Mouse (Mus musculus) G1E (cell line): ENCODE measurements around the gene Prelid3b.

Source experiments
- CTCF ChIP-seq: IDR thresholded peaks from 2 replicates; pipeline ENCODE4 v1.5.1; 2012; ENCODE audit warnings: low read depth, low read length, inconsistent platforms, mixed read lengths
- POLR2AphosphoS5 ChIP-seq: IDR thresholded peaks from 2 replicates; pipeline ENCODE4 v1.6.1; 2012; ENCODE audit warnings: low read depth, low read length, inconsistent platforms; ENCODE audit not compliant: insufficient replicate concordance

DNA sequence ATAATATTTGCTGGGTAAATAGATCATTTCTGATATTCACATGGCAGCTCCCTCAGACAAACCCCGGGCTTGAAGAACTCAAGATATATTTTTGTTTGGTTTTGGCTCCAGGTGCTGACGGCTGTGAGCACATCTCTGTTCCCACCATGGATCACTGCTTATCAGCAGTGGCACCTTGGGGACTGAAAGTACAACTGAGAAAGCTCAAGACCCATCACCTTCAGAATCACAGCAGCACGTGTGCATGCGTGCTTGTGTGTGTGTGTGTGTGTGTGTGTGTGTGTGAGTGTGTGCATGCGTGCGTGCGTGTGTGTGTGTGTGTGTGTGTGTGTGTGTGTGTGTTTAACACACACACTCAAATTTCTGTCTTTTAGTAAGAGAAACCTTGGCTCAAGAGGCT lies 28.5 kb downstream of the Prelid3b start:
- TF ChIP-seq CTCF = no peak
- TF ChIP-seq POLR2AphosphoS5 = no peak
